Mouse (Mus musculus) heart, adult 10 weeks (tissue): ENCODE measurements around the gene Tecrl. TPM values are rescaled to one million over a fixed set of nuclear protein-coding genes. Genes with fewer than 3 reads are reported as not detected.

Experiments
- polyA plus RNA-seq: library from polyadenylated mRNA; stranded (reverse); fragments of 350-450 nt; fragmentation: Illumina TruSeq; extraction: RNeasy Lipid Tissue Mini Kit (QIAGEN cat#74804); gene quantifications from one replicate; pipeline ENCODE4 v1.2.3, GENCODE M21; 2014; ENCODE audit warnings: low read depth, low replicate concordance

Gene Tecrl
- polyA plus RNA-seq = 58.6 TPM

DNA sequence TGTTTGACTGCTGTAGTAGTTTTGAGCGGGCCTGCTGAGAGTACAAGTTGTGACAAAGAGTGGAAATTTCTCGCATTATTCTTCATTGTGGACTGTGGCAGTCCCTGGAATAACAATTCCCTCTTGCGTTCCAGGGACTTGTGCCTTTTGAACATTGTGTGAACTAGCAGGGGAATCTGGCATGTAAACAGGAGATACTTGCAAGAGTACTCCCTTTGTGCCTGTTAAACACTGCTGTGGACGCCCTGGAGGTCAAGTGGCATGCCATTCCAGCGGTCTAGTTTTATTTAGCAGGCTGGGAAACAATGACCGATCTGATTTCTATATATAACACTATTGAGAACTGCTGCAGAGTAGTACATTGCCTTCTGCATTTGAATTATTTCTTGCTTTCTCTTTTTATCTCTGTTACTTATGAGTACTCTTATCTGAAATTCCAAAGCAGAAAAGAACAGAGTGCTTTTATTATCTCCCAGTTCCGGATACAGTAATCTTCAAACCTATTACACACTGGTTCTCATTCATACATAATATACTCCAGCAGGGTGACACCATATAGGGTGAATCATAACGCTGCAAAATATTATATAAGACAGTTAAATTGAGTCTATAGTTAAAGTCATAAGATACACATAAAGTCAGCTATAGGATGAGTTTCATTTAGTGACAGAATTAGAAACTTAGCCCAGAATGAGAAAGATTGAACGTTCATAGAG, at the start of gene Tecrl:
Gene Tecrl (minus strand): TSS at position 350 of the 716 bp plus-strand sequence.

